Mouse (Mus musculus): Measurements from ENCODE around the gene Timm17b.
"Not testable (repeated sequence)": the region's sequence is repeated elsewhere in the genome, so short reads cannot be mapped to it uniquely, and the experiment has no call there.

The Timm17b gene

GRCm38 (mm10) chrX:7898880-7899874 lies at the start of gene Timm17b, which contains the start of gene Pqbp1:
Gene Timm17b (plus strand): TSS chrX:7899357.
Gene Pqbp1 (minus strand): TSS chrX:7899269.
- peak; percentile 97 for DNase-seq (ENCODE audit: extremely low read depth, low read depth)

GRCm38 (mm10) chrX:7854578-7854977 lies 44.6 kb upstream of the Timm17b start:
- no peak for DNase-seq (ENCODE audit: extremely low read depth, low read depth)

GRCm38 (mm10) chrX:7859191-7859753 lies 39.9 kb upstream of the Timm17b start:
- no peak for DNase-seq (ENCODE audit: extremely low read depth, low read depth)

DNA sequence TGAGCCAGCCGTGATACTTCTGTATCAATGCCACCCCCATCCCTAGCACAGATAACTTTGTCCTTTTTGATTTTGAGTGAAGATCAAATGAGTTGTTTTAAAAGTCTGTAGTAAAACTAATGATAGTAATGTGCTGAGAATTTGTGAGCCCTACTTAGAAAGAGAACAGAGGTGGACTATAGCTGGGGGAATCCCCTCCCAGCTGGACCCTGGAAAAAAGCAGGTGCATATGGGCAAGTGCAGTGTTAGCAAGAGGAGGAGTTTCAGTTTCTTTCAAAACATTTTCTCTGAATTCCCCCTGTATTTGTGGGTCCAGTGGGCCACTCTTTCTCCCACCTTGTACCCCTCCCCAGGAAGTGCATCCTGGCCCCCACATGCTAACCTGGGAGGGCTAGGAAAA lies 36.0 kb upstream of the Timm17b start:
- DNase-seq (ENCODE audit: extremely low read depth, low read depth) = no peak

DNA sequence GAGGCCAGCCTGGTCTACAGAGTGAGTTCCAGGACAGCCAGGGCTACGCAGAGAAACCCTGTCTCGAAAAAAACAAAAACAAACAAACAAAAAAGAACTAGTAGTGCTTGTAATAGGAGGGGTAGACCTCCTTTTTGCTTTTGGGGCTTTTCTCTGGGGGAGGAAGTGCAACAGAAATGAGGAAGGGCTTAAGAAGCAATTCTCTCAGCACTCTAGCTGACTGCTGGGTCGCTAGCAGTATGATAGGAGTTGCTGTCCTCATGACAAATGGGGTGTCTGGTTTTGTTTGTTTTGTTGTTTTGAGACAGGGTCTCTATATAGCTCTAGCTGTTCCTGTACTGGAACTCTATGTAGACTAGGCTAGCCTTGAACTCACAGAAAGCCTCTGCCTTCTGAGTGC lies 34.6 kb upstream of the Timm17b start:
- no peak for DNase-seq (ENCODE audit: extremely low read depth, low read depth)

- no peak for DNase-seq (ENCODE audit: extremely low read depth, low read depth)
Observed at GRCm38 (mm10) chrX:7865343-7865742, 33.8 kb upstream of the Timm17b start.

- DNase-seq (ENCODE audit: extremely low read depth, low read depth) = no peak
Observed at GRCm38 (mm10) chrX:7865786-7866185, 33.4 kb upstream of the Timm17b start.

DNA sequence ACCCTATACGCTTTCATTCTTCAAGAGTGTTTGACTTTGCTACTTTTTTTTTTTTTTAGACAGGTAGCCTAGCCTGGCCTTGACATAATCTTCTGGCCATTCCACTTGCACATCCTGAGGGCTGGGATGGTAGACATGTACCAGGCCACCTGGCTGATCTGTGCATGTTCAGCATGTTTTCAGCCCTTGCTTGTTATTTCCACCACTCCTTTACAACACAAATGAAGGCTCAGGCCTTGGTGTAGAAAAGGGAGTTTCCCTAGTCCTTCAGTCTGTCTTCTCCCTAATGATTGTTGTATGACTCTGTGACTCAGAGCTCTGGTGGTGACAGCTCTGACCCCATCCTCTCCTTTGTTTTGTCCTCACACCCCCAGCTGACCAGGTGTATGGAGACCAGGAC lies 32.0 kb upstream of the Timm17b start:
- DNase-seq (ENCODE audit: extremely low read depth, low read depth) = no peak

DNA sequence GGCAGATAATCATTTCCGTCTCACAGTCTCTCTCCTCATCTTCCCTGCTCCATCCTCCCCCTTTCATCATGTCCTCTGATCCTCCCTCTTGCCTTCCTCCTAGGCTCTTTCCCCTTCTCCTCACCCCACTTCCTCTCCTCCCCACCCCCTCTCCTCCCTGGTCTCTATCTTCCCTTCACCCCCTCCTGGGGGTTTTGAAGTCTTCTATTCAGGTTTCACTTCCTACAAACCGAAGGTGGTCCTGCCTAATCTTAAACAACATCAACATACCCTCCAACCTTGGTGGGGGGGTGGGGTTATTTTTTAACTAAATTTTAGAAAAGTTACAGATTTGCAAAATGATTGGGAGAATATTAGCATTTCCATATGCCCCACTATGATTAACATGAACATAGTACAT lies 30.7 kb upstream of the Timm17b start:
- DNase-seq (ENCODE audit: extremely low read depth, low read depth) = no peak

GRCm38 (mm10) chrX:7869826-7870225 lies 29.3 kb upstream of the Timm17b start:
- no peak for DNase-seq (ENCODE audit: extremely low read depth, low read depth)

DNA sequence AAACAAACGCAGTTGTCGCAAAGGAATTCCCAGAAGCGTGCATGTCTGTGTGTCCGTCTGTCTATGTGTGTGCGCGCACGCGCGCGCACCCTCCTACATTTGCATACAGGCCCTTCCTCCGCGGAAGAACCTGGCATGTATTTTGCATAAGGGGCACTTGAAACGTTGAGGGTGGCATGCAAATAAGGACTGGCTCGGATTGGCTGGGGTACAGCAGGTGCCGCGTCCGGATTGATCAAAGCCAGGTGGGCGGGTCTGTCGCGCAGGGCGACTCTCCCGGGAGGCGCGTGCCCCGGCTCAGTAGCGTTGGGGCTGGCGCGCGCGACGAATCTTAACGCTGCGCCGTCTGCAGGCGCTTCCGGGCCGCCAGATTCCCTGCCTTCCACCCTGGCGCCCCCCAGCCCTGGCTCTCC lies 21.1 kb upstream of the Timm17b start, which contains the start of gene Pim2:
Gene Pim2 (plus strand): TSS at position 256 of the 413 bp plus-strand sequence.
- DNase-seq (ENCODE audit: extremely low read depth, low read depth) = peak; percentile 97

DNA sequence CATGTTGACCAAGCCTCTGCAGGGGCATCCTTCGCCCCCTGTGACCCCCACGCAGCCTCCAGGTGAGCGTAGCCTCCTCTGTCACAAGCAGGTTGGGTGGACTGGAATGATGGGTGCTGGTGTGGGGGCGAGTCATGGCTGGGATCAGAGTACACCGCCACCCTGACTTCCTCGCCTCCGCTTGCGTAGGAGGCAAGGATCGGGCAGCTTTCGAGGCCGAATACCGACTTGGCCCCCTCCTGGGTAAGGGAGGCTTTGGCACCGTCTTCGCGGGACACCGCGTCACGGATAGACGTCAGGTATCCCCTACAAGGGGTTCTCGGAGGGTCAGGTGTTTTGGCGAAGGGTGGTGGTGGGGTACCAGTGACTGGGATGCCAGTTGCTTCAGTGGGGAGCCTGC lies 20.7 kb upstream of the Timm17b start:
- DNase-seq (ENCODE audit: extremely low read depth, low read depth) = no peak

- DNase-seq (ENCODE audit: extremely low read depth, low read depth) = peak; percentile 69
Observed at GRCm38 (mm10) chrX:7879819-7880218, 19.3 kb upstream of the Timm17b start.

DNA sequence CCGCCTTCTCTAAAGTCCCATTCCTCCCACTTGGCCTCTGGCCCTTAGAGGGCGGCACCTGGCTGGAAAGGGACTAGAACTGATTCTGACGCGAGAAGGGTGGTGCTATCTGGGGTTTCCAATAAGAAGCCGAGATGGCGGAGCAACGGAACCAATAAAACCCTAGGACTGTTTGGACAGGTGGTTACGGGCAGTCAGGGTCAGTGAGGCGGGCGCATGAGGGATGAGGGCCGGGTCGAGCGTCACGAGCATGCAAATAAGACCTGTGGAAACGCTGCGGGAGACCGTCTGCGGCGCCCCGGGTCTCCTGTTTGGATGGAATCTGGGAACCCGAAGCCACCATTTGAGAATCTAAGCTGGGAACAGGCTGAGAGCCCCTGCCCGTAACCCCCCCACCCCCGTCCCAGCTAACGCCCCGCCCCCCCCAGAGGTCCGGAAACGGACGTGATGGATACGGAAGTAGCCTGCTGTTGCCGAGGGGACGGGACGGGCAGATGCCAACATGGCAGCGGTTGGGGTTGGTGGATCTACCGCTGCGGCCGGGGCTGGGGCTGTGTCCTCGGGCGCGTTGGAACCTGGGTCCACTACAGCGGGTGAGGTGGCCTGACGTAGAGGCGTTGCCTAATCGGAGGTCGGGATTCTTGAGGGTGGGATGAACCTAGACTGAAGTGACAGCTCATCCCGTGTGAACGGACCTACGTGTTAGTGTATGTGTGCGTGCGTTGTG lies 15.2 kb upstream of the Timm17b start, which contains the start of gene Slc35a2:
Gene Slc35a2 (plus strand): TSS at position 188 of the 727 bp plus-strand sequence.
- DNase-seq (ENCODE audit: extremely low read depth, low read depth) = peak; percentile 84

DNA sequence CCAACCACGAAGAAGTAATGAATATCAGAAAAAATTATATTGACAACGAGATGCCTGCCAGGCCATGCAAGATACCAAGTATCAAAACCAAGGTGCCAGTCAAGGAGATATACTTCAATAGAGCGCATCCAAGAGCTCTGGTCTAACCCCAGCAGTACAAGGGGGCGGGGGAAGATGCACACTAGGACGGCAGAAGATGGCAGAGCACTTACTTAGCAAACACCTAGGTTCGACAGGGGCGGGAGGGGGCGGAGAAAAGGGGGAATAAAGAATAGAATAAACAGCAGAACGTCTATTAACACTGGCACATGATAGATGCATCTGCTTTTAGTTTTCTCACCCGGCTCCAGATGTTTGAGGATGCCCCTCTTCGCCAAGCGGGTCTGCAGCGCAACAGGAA lies 946 bp upstream of the Timm17b start:
- DNase-seq (ENCODE audit: extremely low read depth, low read depth) = no peak

DNA sequence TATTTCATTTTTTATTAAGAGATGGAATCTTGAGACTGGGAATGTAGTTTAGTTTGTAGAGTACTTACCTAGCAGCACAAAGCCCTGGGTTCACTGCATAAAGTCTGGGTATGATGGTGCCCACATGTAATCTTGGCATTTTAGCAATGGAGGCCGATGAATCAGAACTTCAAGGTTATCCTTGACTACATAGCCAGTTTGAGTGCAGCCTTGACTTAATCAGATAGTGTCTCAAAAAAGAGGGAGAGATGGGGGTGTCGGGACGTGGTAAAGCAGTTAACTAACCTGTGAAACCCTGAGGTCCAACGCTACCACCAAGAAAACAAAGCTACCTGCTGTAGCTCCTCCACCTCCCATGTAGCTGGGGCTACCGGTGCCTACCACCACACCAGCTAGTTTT lies 5.3 kb downstream of the Timm17b start:
- no peak for DNase-seq (ENCODE audit: extremely low read depth, low read depth)

GRCm38 (mm10) chrX:7907735-7908134 lies 8.6 kb downstream of the Timm17b start, which contains the start of gene Gm10491:
Gene Gm10491 (minus strand): TSS chrX:7907835.
- DNase-seq (ENCODE audit: extremely low read depth, low read depth) = no peak

DNA sequence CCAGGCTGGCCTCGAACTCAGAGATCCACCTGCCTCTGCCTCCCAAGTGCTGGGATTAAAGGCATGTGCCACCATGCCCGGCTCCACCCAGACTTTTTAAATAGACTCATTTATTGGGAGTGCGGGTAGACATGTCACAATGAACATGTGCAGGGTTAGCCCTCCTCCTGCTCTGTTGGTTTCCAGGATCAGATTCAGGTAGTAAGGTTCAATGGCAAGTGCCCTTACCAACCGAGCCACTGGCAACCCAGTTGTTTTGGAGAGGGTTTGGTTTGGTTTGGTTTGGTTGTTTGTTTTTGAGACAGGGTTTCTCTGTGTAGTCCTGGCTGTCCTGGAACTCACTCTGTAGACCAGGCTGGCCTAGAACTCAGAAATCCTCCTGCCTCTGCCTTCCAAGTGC lies 10.1 kb downstream of the Timm17b start, which contains the start of gene Gm10490:
Gene Gm10490 (plus strand): TSS at position 301 of the 400 bp plus-strand sequence.
- not testable (repeated sequence) for DNase-seq (ENCODE audit: extremely low read depth, low read depth)

GRCm38 (mm10) chrX:7910473-7910872 lies 11.3 kb downstream of the Timm17b start:
- DNase-seq (ENCODE audit: extremely low read depth, low read depth) = no peak

DNA sequence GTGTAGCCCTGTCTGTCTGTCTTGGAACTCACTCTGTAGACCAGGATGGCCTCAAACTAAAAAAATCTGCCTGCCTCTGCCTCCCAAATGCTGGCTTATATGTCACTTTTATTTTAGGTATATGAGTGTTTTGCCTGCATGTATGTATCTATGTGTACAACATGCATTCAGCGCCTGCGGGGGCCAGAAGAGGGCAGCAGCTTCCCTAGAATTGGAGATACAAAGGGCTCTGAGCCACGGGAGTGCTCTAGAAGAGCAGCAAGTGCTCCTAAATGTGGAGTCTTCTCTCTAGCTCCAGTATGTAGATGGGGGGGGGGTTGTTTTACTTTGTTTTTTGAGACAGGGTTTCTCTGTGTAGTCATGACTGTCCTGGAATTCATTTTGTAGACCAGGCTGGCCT lies 16.5 kb downstream of the Timm17b start:
- not testable (repeated sequence) for DNase-seq (ENCODE audit: extremely low read depth, low read depth)

- not testable (repeated sequence) for DNase-seq (ENCODE audit: extremely low read depth, low read depth)
Observed at GRCm38 (mm10) chrX:7917960-7918359, 18.8 kb downstream of the Timm17b start.
